Mouse (Mus musculus) cerebellum, adult 9-10 months (tissue): Measurements from ENCODE around the gene Unkl.
"Not testable (repeated sequence)": the region's sequence is repeated elsewhere in the genome, so short reads cannot be mapped to it uniquely, and the experiment has no call there.

ENCODE experiments used
- DNase-seq: peaks from one replicate; pipeline ENCODE4 v3.0.0; 2022

Unkl gene

DNA sequence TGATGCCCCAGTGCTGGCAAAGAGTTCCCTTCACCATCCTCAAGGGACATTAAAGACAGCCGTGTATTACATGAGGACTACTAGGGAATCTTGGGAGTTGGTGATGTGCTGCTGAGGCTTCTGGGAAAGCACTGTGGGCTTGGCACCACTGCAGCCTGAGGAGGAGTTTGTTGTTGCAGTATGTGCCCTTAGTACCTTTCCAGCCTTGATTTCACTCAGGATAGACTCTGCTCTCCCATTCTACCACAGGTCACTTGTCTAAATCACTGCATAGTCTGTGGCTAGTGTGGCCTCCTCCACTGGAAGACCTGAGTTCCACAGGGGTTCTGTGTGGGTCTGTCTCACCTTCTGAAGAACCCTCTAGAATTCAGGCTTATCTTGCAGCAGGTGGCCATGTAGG, 32.5 kb downstream of the Unkl start:
- no peak for DNase-seq

DNA sequence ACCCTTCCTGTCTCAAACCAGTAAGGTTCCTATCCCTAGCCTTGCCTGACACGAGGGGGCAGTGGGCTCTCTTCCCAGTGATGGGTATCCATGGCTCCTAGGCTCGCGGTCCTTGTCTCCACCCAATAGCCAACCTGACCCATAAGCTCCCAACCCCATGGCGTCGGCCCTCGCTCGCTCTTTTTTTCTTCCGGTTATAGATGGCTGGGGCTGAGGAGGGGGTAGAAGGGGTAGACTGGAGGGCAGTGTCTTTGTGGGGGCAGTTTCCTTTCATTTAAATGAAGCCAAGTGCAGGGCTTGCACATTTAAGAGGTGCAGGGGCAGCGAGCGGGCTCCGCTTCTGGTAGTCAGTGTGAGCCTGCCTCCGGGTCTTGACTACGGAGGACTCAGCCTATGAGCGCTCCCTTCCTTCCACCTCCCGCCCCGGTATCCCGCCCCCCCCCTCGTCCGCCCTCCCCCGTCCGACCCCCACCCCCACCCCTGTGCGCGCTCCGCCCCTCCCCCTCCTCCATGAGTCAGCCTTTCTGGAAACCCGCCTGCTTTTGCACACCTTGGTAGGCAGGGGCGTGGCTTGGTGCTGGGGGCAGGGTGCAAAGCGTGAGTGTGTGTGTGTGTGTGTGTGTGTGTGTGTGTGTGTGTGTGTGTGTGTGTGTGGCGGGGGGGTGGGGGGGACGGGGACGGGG, 33.8 kb downstream of the Unkl start:
- DNase-seq, result peak; percentile 83

DNA sequence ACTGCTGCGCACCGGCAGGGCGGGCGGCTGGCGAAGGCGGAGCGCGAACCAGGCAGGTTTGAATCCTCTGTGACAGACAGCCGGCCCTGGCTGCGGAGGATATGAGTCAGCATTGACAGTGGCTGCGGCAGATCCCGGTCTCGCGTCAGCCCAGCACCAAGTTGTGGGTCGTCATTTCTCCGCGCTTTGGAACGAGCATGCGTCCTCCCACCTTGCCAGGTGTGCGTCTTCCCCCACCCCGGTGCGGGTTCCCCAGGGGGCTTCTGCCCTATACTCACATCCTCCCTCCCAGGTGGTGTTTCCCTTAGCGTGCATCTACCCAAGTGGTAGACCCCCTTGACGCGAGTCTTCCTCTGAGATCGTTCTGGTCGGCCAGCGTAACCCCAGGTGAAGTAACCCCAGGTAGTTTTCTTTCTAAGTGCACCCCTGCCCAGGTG, 34.3 kb downstream of the Unkl start:
- peak; percentile 78 for DNase-seq

DNA sequence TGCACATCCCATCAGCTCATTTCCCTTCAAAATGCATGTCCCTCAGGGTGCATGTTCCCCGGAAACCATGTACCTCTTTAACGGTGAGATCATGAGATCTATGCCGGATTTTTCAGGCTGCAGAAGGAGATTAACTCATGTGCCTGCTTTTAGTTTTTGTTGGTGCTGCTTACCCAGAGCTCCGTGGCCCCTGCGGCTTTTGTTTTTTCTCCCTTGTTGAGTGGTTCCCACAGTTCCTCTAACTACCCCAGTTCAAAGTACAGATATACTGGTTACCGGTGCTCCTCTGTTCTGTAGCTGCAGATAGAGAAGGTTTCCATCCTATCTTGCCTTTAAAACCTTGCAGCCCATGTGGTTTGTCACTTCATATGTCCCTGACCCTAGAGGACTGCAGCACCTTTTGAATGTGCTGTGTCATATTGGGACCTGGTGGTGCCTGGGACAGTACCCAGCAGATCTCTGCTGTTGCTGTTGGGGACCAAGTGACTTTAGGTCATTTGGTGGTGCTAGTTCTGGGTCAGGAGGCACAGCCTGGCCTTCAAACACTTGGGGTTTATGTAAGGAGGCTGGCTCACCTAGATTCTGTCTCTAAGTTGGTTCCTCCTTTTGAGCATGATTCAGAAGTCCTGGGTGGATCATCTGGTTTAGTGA, 34.9 kb downstream of the Unkl start:
- DNase-seq, result peak; percentile 57

DNA sequence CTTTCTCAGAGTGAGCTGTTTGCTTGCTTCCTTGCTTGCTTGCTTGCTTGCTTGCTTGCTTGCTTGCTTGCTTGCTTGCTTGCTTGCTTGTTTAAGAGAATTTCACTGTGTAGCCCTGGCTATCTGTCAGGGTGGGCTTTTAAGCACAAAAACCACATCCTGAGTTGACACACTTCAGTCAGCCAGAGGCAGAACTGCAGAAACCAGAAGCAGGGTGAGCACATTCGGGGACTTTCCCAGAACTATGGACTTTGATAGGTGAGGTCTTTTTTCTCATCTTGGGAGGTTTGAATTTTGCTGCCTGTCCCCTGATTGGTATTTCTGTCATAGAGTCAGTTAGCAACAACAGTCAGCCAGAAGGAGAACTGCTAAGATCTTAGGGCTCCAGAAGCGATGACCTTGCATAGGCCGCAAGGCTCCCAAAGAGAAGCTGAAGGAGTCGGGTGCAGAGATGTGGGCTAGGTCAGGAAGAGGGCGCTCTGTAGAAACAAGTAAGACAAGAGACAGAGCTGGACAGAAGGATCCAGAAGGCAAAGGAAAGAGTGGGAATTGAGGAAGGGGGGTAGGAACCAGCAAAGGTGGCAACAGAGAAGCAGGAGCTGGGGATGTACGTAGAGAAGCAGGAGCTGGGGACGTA, 36.5 kb downstream of the Unkl start:
- no peak for DNase-seq

DNA sequence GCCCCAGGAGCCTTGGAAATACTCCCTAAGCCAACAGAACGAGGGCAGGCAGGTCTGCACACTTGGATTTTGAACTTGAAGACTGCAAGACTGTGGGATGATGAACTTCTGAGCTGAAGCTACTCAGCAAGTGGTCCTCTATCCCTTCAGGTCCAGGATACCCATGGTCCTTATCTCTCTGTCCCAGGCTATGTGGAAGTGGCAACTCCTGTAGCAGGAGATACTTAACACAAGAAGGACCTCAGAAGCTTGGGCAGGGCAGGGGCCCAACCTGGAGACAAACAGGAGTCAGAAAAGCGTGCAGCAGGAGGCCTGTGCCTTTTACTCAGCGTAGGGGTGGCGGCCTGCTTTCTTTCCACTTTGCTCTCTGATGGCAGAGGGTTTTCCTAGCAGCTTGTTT, 37.5 kb downstream of the Unkl start:
- no peak for DNase-seq

DNA sequence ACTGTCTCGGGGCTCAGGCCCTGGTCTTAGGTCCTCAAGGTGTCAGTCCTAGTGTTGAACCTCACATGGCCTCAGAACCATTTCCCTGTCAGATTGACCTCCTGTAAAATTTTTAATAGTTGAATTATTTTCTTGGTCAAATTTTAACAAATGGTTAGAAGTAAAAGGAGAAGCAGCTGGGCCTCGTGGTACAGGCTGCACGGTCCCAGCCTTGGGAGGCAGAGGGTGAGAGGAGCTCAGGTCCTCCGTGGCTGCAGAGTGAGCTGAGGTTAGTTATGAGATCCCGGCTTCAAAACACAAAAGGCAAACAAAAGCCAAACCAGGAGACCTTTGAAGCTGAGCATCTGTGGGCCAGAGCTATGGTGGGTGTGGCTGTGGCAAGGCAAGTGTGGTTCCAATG, 39.8 kb downstream of the Unkl start:
- DNase-seq, result no peak

DNA sequence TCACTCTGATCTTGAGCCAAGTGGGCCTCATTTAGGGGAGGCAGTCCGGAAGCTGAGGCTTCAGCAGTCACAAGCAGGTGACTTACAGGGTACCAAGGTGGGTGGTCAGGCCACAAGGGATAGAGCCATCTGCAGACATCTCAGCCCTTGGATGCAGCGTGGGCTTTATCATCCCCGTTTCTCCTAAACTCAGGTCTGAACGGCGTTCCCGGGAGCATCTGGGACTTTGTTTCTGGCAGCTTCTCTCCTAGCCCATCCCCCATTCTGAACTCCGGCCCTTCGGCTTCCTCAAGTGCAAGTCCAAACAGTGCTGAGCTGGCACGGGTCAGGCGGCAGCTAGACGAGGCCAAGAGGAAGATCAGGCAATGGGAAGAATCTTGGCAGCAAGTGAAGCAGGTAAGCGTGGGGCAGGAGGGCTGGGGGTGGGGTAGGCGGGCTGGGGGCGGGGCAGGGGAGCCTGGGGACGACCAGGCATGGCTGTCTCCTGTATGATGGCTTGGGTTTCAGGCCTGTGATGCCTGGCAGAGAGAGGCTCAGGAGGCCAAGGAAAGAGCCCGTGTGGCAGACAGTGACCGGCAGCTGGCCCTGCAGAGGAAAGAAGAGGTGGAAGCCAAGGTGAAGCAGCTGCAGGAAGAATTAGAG, 41.9 kb downstream of the Unkl start:
- not testable (repeated sequence) for DNase-seq

DNA sequence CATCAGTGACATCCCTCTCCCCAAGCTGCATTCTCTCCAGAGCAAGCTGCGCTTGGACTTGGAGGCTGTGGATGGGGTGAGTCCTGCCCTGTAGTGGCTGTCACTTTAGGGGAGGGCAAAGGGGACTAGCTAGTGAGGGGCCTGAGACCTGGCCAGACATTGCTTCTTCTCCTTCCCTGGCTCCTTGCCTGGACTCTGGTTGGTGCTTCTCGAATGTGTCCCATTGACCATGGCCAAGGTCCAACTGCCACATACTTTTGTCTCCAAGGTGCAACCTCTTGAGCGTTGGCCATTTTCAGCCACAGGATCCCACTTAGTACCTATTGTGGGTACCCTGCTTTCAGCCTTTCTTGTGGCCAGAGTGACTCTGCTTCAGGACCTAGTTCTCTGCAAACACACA, 42.5 kb downstream of the Unkl start:
- peak; percentile 43 for DNase-seq

DNA sequence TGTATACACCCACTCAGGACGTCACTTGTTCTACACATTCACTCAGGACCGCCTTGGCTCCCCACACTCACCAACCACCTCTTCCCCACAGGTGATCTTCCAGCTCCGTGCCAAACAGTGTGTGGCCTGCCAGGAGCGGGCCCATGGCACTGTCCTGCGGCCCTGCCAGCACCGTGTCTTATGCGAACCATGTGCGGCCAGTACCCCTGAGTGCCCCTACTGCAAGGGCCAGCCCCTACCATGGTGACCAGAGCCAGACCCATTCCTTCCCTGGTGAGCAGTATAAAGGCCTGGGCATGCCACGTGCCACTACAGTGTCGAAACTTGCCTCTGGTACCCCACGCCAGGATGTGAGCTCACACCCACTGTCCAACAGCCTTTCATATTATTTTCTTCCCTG, 43.4 kb downstream of the Unkl start:
- DNase-seq, result not testable (repeated sequence)

DNA sequence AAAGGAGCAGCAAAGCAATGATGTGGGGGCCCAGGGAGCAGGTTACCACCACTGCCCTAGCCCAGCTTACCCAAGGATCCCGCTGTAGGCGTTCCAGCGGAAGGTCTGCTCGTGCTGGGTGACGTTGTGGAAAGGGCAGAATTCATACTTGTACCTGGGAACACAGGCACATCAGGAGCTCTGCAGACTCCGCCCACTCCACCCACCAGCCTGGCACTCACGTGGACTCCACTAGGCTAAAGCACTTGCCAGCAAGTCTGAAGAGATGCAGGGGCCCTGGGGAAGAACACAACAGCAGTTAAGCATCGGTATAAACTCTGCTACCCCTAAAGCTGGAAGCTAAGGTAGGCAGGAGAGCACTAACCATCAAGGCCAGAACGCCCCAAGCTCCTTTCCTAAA, 47.4 kb downstream of the Unkl start:
- peak; percentile 11 for DNase-seq

DNA sequence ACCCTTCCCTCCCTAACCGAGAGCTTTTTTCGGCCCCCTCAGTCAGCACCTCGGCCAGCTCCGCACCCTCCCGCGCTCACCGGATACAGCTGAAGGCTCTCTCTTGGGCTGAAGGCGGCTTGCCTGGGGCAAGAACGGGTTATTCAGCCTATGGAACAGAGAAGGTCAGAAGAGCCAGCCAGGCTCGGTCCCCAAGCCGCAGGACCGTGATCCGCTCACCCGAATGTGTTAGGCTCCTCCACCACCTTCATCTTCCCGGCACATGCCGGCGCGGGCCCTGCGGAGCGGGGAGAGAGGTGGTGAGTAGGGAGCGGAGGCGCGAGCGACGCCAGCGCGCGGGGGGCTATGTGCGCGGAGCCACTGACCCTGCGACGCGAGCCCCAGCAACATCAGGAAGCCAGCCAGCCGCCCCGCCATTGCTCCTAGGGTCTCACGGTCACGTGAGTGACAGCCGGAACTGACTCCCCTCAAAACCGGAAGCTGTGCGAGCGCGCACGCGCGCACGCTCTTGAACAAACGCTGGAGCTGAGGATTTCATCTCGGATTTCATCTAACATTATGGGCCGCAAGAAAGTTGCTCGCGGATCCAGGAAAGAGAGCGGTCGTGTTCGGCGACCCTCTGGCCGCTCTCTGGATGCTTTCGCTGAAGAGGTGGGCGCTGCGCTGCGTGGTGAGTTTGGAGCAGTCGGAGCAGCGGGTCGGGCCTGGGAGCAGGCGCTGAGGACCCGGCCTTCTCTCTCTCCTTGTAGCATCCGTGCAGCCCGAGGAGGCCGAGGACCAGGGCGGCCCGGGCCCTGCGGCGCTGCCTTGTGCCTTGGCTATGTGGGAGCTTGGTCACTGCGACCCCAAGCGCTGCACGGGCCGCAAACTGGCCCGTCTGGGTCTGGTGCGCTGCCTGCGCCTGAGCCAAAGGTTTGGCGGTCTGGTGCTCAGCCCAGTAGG, 51.8 kb downstream of the Unkl start, which contains the start of the genes Gnptg and Tsr3:
Gnptg (minus strand) TSS at position 430 of the 942 bp plus-strand sequence.
Tsr3 (plus strand) TSS at position 476 of the 942 bp plus-strand sequence.
- peak; percentile 75 for DNase-seq

DNA sequence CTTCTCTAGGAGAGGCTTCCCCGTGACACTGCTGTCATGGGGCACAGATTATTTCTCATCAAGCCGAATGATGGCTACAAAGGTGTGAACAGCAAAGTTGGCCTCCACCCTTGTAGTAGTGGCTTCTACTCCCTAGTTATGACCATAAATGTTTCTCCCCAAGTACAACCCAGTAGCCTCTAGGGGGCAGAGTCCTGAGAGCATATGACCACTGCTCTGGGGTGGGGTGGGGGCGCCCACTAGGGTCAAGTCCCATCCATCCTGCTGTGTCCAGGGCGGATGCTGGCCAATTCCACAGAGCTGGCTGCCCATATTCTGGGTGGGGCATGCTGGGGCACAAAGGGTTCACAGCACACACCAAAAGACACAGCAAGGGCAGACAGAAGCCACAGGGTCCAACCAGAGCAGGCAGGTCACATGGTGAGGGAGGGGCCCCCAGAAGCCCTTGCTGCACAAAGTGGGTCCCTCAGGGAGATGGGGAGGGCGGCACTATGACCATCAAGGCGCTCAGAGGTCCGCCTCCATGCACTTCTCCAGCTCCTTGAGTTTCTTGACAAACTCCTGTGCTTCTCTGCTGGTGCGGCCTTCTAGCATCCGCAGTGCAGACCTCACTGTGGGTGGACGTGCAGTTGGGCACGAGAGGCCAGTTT, 55.1 kb downstream of the Unkl start:
- no peak for DNase-seq

DNA sequence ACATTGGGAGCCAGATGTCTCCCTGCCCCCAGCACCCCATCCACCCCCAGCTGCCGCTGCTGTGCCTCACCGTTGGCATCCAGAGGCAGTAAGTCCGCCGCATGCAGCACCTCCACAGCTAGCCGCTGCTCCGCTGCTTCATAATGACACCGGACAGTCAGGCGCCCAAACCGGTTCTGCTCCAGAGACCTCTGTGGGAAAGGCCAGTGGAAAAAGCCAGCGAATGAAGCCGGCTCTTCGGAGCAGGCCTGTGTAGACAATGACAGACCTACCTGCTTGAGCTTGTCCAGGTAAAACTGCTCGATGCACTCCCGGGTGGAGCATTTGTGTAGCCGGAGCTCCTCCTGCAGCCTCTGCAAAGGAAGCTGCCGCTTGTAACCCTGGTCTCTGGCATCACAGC, 56.0 kb downstream of the Unkl start:
- no peak for DNase-seq

DNA sequence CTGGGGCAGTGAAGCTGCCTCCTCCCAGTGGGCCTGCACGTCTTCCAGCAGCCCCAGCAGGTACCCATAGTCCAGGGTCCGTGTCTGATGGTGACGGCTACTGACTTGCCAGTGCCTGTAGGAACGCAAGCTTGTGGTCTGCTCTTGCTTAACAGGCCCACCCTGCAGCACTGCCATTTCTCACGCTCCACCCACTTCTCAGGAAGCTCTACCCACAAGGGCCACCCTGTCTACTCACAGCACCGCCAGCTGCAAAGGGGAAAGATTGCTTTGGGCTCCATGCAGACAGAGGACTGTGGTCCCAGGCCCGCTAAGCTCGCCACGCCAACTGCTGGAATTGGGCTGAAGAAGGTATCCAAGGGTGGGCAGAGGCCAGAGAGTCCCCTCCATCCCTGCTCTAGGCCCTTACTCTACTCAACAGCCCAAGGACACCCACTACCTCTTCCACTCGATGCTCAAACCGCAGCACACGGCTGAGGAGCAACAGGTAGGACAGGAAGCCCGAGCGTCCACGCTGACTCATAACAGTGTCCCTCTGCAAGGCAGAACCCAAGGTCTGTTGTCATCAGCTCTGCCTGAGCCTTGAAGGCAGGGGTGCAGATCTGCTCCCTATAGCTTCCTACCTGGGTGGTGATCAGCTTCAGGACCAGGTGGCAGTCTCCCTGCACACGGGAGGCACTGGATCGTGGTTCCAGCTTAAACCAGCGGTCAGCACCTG, 60.0 kb downstream of the Unkl start:
- no peak for DNase-seq

DNA sequence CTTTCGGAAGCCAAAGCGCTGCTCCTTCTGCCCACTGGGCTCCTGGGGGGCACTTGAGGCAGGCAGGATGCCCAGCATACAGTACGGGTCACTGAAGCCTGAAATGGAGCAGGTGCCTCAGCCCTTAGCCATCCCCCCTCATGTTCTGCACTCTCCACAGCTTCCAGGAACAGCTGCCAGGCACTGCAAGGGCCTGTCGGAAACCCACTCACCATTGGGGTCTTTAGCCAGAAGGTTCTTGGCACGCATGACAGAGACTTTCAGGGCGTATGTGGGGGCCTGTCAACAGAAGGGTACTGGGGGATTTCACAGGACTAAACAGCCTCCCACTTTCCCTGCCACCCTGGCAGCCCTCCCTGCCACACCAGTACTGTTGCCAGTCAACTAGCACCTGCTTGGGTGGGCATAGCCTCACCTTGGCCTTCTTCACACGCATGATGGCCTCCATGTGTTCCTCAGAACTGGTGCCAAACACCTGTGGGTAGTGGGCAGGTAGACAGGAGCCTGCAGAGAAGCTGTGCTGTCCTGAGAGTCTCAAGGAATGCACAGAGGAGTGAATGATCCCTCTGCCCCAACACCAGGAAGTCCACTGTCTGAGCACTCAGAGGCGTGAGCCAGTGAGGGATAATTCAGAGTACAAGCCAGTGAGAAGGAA, 62.1 kb downstream of the Unkl start:
- DNase-seq, result no peak

DNA sequence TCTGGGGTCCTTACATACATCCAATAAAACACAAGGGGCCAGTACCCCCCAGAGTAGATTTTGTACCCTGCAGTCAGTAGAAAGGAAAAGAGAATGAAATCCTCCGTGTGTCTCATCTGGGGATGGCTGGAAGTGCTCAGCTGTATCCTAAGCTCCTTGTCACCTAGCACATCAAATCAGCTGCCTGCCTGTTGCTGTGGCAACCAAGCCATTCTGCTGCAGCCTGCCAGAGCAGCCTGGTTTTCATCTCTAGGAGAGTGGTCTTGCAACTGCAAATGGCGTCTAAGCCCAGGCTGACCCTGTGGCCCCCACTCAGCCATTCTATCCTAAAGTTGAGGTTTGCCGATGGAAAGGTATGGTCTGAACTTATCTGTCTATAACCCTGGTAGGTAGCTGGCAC, 64.4 kb downstream of the Unkl start:
- DNase-seq, result no peak

DNA sequence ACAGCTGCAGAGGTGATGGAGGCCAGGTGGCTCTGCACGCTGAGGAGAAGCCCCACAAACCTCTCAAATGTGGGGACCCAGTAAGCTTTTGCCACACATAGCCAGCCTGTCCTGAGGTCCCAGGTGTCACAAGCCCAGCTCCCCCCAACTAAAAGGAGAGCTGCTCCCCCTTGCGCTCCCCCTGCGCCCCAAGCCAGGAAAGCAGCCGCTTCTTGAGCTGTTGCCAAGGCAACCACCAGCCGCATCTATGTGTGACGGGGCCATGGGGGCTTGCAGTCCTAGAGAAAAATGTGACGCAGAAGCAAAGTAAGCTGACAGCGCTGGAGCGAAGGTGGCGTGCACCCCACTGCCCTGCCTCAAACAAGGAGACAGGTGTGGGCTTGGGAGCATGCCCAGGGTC, 65.6 kb downstream of the Unkl start:
- no peak for DNase-seq

DNA sequence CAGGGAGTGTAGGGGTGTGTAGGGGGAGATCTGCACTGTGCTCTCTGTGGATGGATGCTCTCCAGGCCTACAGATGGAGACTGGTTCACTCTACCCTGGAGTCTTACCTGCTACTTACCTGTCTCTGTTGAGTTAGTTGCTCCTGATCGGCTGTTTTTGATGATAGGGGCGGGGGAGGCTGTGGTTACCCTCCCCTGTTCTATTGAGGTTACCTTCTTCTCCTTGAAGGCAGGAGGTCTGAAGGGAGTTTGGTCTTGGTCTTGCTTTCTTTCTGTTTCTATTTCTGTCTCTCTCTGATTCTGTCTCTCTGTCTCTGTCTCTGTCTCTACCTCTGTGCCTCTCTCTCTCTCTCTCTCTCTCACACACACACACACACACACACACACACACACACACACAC, 66.9 kb downstream of the Unkl start:
- no peak for DNase-seq

DNA sequence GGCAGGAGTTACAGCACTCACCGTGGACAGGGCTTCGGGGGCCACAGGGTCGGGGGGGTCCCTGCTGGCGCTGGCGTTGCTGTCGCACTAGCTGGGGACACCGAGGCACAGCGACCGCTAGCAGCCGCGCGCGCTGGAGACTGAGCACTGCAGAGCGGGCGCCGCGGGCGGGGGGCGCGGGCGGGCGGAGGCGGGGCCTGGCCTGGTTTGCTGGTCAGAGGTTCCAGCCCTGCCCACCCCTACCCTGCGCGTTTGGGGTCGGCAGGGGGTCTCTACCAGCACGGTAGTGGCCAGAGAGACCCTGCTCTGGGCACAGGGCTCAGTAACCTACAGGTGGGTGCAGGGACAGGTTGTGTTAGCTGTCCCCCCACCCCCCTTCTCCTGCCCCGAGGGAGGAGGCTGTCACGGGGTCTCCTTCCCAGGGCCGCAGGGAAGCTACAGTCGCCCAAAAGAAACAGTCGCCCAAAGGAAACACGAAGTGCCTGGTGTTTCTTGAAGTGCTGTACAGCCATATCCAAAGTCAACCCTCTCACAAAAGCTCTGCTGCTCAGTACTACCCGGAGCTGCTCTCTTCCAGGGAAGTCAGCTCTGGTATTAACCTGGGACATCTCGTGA, 68.0 kb downstream of the Unkl start, which contains the start of gene Baiap3:
Baiap3 (minus strand) TSS at position 225 of the 615 bp plus-strand sequence.
- DNase-seq, result no peak
